Mouse (Mus musculus) left cerebral cortex, adult 11 months (tissue): ENCODE results near the gene Rnf32.

Experiments used
- DNase-seq: peaks from one replicate; pipeline ENCODE4 v3.0.0; 2022; ENCODE audit warnings: low spot score

Gene Rnf32

DNA sequence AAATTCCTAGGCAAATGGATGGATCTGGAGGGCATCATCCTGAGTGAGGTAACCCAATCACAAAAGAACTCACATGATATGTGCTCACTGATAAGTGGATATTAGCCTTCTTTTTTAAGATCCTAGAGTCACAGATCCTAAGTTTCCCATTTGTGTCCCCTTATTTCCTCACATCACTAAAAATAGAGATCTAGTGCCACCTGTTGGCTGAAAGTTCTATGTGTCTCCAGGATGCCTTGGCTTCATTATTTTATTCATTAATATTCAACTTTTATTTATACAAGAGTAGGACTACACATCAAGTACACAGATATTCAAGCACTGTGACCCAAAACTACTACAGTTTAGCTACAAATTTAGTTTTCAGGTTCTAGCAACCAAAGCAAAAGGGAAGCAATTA lies 79.0 kb downstream of the Rnf32 start:
- no peak for DNase-seq
